Mouse (Mus musculus) myocyte (in vitro differentiated cells): ENCODE data around the gene Syt12.

Source experiments
- CEBPB ChIP-seq: IDR thresholded peaks from 2 replicates; pipeline ENCODE4 v1.6.1; 2011; ENCODE audit warnings: mild to moderate bottlenecking, moderate library complexity; ENCODE audit not compliant: poor library complexity, insufficient read depth, severe bottlenecking
- MAX ChIP-seq: IDR thresholded peaks from one replicate; pipeline ENCODE4 v1.6.1; 2011; ENCODE audit warnings: low read depth, mild to moderate bottlenecking, control low read depth
- POLR2A ChIP-seq: IDR thresholded peaks from one replicate; pipeline ENCODE4 v1.6.1; 2011; ENCODE audit warnings: low read depth, mild to moderate bottlenecking, control low read depth, moderate library complexity; ENCODE audit not compliant: insufficient read length
- TCF12 ChIP-seq: IDR thresholded peaks from one replicate; pipeline ENCODE4 v1.6.1; 2011; ENCODE audit warnings: mild to moderate bottlenecking, control low read depth; ENCODE audit not compliant: poor library complexity, insufficient read depth, severe bottlenecking
- USF1 ChIP-seq: IDR thresholded peaks from one replicate; pipeline ENCODE4 v1.6.1; 2011; ENCODE audit warnings: low read depth, mild to moderate bottlenecking, control low read depth, moderate library complexity

- TF ChIP-seq CEBPB, result no peak
- TF ChIP-seq TCF12, result no peak
- no peak for TF ChIP-seq MAX
- no peak for TF ChIP-seq POLR2A
- no peak for TF ChIP-seq USF1
These were observed 72.4 kb downstream of the Syt12 start for GRCm38 (mm10) chr19:4404840-4405239.
